25 mouse cellular contexts compared by ENCODE assay signal in the genomic region with DNA sequence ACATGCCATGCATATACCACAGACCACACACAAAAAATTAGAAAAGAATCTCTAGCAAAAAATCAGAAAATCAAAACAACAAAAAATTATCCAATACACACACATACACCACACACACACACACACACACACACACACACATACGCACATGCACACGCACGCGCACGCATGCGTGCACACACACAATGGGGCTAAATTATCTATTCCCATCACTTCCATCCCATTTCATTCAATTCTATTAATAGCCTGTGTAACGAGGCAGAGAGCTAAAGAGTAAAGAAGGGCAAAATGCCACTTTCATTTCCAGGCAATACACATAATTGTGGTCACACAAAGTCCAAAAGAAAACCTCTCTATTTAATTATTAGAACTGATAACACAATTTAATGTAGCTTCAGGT.
DNase-seq lines count a peak whose midpoint lies in the region; ATAC-seq and TF ChIP-seq lines count a peak whose summit lies in the region.
"Had no signal": no experiment of that assay in that cellular context is flagged by ENCODE, and none has a peak within 500 bp of the region (broad histone marks: within the 10 kb centered on the region; RNA-seq: fewer than 3 reads in every experiment).

No protein-coding gene starts in this region.

- H3K4me2 ChIP-seq in forebrain, embryonic 14.5 days (ENCODE audit: low read length) = no peak overlapping the region
- H3K4me2 ChIP-seq in forebrain, embryonic 15.5 days (replicated peaks) = no peak overlapping the region
- H3K4me2 ChIP-seq in stomach, postnatal 0 days (replicated peaks; ENCODE audit: low read depth) = no peak overlapping the region
- H3K4me2 ChIP-seq: embryonic facial prominence, embryonic 12.5 days; embryonic facial prominence, embryonic 15.5 days; heart, embryonic 11.5 days; hindbrain, embryonic 13.5 days had no signal

- no peak overlapping the region for H3K27ac ChIP-seq in forebrain, embryonic 14.5 days (ENCODE audit: low read depth, low read length)
- no peak overlapping the region for H3K27ac ChIP-seq in forebrain, embryonic 15.5 days (replicated peaks)
- no peak overlapping the region for H3K27ac ChIP-seq in left cerebral cortex, adult 2 months
- H3K27ac ChIP-seq in stomach, postnatal 0 days (replicated peaks) = no peak overlapping the region
- H3K27ac ChIP-seq: embryonic facial prominence, embryonic 12.5 days; embryonic facial prominence, embryonic 15.5 days; gastrocnemius, adult 2 months; hindbrain, embryonic 13.5 days had no signal

- WGBS in forebrain, embryonic 14.5 days = 72% methylated on average over 7 of the region's 7 CpGs
- 57% methylated on average over 7 of the region's 7 CpGs for WGBS in forebrain, embryonic 15.5 days
- 87% methylated on average over 7 of the region's 7 CpGs for WGBS in stomach, postnatal 0 days

- TF ChIP-seq CTCF in left cerebral cortex, adult 2 months (IDR thresholded peaks at IDR 0.05) = no peak
- no peak for TF ChIP-seq CTCF in brain, embryonic 14.5 days (IDR thresholded peaks at IDR 0.05; ENCODE audit: borderline replicate concordance, extremely low read depth, insufficient read depth, insufficient read length)
- TF ChIP-seq CTCF in stomach, postnatal 0 days (IDR thresholded peaks at IDR 0.05; ENCODE audit: low read depth) = no peak

- intact Hi-C loops in left cerebral cortex, postnatal 4 days (cut with DNase I) = no loop called here
- intact Hi-C loops in left cerebral cortex, adult 2 months (cut with DNase I) = no loop called here

- TF ChIP-seq POLR2A in brain, embryonic 14.5 days (IDR thresholded peaks at IDR 0.05; ENCODE audit: borderline replicate concordance, extremely low read depth, insufficient read depth, insufficient read length, poor library complexity, severe bottlenecking) = no peak

- TF ChIP-seq EP300 in stomach, postnatal 0 days (optimal IDR thresholded peaks at IDR 0.05) = no peak

- H3K36me3 ChIP-seq in forebrain, embryonic 14.5 days (ENCODE audit: control insufficient read depth, insufficient read depth, low read length) = no peaks in the 10 kb centered on the region
- H3K36me3 ChIP-seq in forebrain, embryonic 15.5 days = no peaks in the 10 kb centered on the region
- H3K36me3 ChIP-seq in stomach, postnatal 0 days (ENCODE audit: control insufficient read depth, insufficient read depth, low read length) = no peaks in the 10 kb centered on the region
- H3K36me3 ChIP-seq: embryonic facial prominence, embryonic 12.5 days; embryonic facial prominence, embryonic 15.5 days; hindbrain, embryonic 13.5 days had no signal

- DNase-seq in forebrain, embryonic 14.5 days (ENCODE audit: low spot score) = peak; percentile 22
- DNase-seq in left cerebral cortex, postnatal 4 days = peak; percentile 12
- DNase-seq in left cerebral cortex, adult 2 months (ENCODE audit: extremely low spot score in 1 of 2, low spot score in 2 of 2) = no peak
- DNase-seq in brain, embryonic 14.5 days (ENCODE audit: low read depth) = peak; percentile 39
- peak; percentile 75 for DNase-seq in retina, postnatal 1 day
- DNase-seq in stomach, postnatal 0 days (ENCODE audit: low spot score) = no peak
- DNase-seq: adrenal gland, postnatal 10 days; adrenal gland, postnatal 36 days; cerebellum, adult 11 months; cerebellum, adult 2 months; cerebellum, adult 9-11 months; cerebellum, postnatal 25 days; gastrocnemius, adult 2 months; gastrocnemius, postnatal 14 days; heart, adult 11 months; kidney, adult 18-20 months had no signal

- H3K9ac ChIP-seq in forebrain, embryonic 14.5 days (ENCODE audit: low read length) = no peak overlapping the region
- no peak overlapping the region for H3K9ac ChIP-seq in forebrain, embryonic 15.5 days (replicated peaks)
- H3K9ac ChIP-seq in stomach, postnatal 0 days (ENCODE audit: low read length) = no peak overlapping the region
- H3K9ac ChIP-seq: embryonic facial prominence, embryonic 12.5 days; embryonic facial prominence, embryonic 15.5 days; hindbrain, embryonic 13.5 days had no signal

- no peaks in the 10 kb centered on the region for H3K27me3 ChIP-seq in forebrain, embryonic 14.5 days (replicated peaks; ENCODE audit: control insufficient read depth, insufficient read depth, low read length)
- H3K27me3 ChIP-seq in forebrain, embryonic 15.5 days = no peaks in the 10 kb centered on the region
- no peaks in the 10 kb centered on the region for H3K27me3 ChIP-seq in stomach, postnatal 0 days (ENCODE audit: control insufficient read depth, insufficient read depth, low read length)
- H3K27me3 ChIP-seq: embryonic facial prominence, embryonic 12.5 days; embryonic facial prominence, embryonic 15.5 days; hindbrain, embryonic 13.5 days had no signal

- H3K4me1 ChIP-seq in forebrain, embryonic 14.5 days (ENCODE audit: control insufficient read depth, insufficient read depth, low read length) = no peaks in the 10 kb centered on the region
- H3K4me1 ChIP-seq in forebrain, embryonic 15.5 days = no peaks in the 10 kb centered on the region
- H3K4me1 ChIP-seq in stomach, postnatal 0 days (replicated peaks; ENCODE audit: control insufficient read depth, insufficient read depth) = no peaks in the 10 kb centered on the region
- H3K4me1 ChIP-seq: embryonic facial prominence, embryonic 12.5 days; embryonic facial prominence, embryonic 15.5 days; hindbrain, embryonic 13.5 days had no signal

- H3K9me3 ChIP-seq in forebrain, embryonic 14.5 days (replicated peaks; ENCODE audit: control insufficient read depth, low read length) = no peaks in the 10 kb centered on the region
- H3K9me3 ChIP-seq in forebrain, embryonic 15.5 days = no peaks in the 10 kb centered on the region
- H3K9me3 ChIP-seq in stomach, postnatal 0 days (ENCODE audit: control insufficient read depth, low read length) = no peaks in the 10 kb centered on the region
- H3K9me3 ChIP-seq: embryonic facial prominence, embryonic 12.5 days; embryonic facial prominence, embryonic 15.5 days; hindbrain, embryonic 13.5 days had no signal

- ATAC-seq in forebrain, embryonic 14.5 days = no peak
- ATAC-seq in forebrain, embryonic 15.5 days (replicated peaks) = no peak
- ATAC-seq in stomach, postnatal 0 days (ENCODE audit: low FRiP score, low TSS enrichment) = no peak
- ATAC-seq: CD4-positive, CD25-positive, alpha-beta regulatory T cell, adult 4 months; hindbrain, embryonic 16.5 days; inflammation-experienced regulatory T-cells, adult 6 months; intestine, embryonic 16.5 days had no signal

- no peak overlapping the region for H3K4me3 ChIP-seq in forebrain, embryonic 14.5 days (ENCODE audit: low read depth, low read length)
- H3K4me3 ChIP-seq in forebrain, embryonic 15.5 days = no peak overlapping the region
- no peak overlapping the region for H3K4me3 ChIP-seq in left cerebral cortex, adult 2 months
- no peak overlapping the region for H3K4me3 ChIP-seq in stomach, postnatal 0 days (ENCODE audit: low read depth, low read length)
- H3K4me3 ChIP-seq: embryonic facial prominence, embryonic 12.5 days; embryonic facial prominence, embryonic 15.5 days; gastrocnemius, adult 2 months; hindbrain, embryonic 13.5 days had no signal

Comparison
In these comparisons a context has a peak if more than half of its experiments do, and no peak if none do; other contexts are left out.
1. DNase-seq: peak in forebrain, embryonic 14.5 days (single experiment), left cerebral cortex, postnatal 4 days (single experiment), brain, embryonic 14.5 days (single experiment) and retina, postnatal 1 day (single experiment); none in left cerebral cortex, adult 2 months (0 of 2) and stomach, postnatal 0 days (single experiment).